ENCODE assay signal across 27 mouse cellular contexts in the genomic region with DNA sequence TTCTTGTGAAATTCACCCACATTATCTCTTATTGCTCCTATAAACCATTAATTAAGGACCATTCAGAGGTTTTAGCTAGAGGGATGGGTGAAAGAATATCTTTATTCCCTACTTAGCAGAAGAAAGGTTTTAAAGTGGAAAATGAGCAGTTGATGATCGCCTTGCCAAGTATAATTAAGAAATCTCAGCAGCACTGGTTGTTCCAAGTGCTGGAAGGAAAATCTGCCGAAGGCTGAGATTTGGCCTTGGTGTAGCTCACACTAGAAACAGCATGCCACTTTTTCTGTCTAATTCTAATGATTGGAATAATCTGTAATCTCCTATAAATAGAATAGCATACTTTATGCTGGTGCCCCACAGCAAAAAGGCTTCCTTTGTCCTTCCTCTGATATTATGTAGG.
DNase-seq lines count a peak whose midpoint lies in the region; ATAC-seq and TF ChIP-seq lines count a peak whose summit lies in the region.
"Had no signal": no experiment of that assay in that cellular context is flagged by ENCODE, and none has a peak within 500 bp of the region (broad histone marks: within the 10 kb centered on the region; RNA-seq: fewer than 3 reads in every experiment).

No protein-coding gene starts in this region.

- no peaks in the 10 kb centered on the region for H3K36me3 ChIP-seq in kidney, adult 2 months (ENCODE audit: control insufficient read depth, insufficient read depth, low read length)
- H3K36me3 ChIP-seq: embryonic facial prominence, embryonic 10.5 days; embryonic facial prominence, embryonic 13.5 days; heart, embryonic 10.5 days; heart, embryonic 13.5 days; hindbrain, embryonic 12.5 days; hindbrain, embryonic 15.5 days had no signal

- DNase-seq in frontal cortex, adult 2 months (ENCODE audit: extremely low spot score in 1 of 2, low spot score in 1 of 2): no peak
- peak; percentile 6 to 35 for DNase-seq in layer of hippocampus, postnatal 14 days (ENCODE audit: low spot score in 2 of 2)
- DNase-seq in layer of hippocampus, postnatal 25 days (ENCODE audit: extremely low spot score in 1 of 2, low spot score in 1 of 2): no peak
- DNase-seq in brain, adult 2 months (ENCODE audit: low read depth, low spot score): peak; percentile 45
- DNase-seq in brain, embryonic 18.5 days (ENCODE audit: low read depth, low spot score): peak; percentile 22
- no peak for DNase-seq in kidney, adult 18-20 months
- DNase-seq in kidney, adult 2 months: no peak
- DNase-seq: adrenal gland, adult 8-10 months; adrenal gland, postnatal 25 days; cerebellum, adult 11-12 months; cerebellum, adult 8-10 months; cerebellum, postnatal 36 days; embryo, embryonic 11 days; gastrocnemius, postnatal 25 days; heart, adult 2 months; heart, postnatal 14 days; heart, postnatal 4 days had no signal

- 86% methylated on average over 2 of the region's 2 CpGs for WGBS in kidney, adult 2 months

- no peak overlapping the region for H3K27ac ChIP-seq in kidney, adult 2 months (ENCODE audit: insufficient read depth, low read depth, low read length)
- H3K27ac ChIP-seq: embryonic facial prominence, embryonic 10.5 days; embryonic facial prominence, embryonic 13.5 days; forebrain, embryonic 13.5 days; heart, adult 2 months; heart, embryonic 10.5 days; heart, embryonic 13.5 days; hindbrain, embryonic 12.5 days; hindbrain, embryonic 15.5 days had no signal

- no peak for TF ChIP-seq CTCF in kidney, adult 2 months (conservative IDR thresholded peaks at IDR 0.05; ENCODE audit: insufficient read depth, insufficient read length, low read depth, low read length)

- no peak overlapping the region for H3K4me3 ChIP-seq in kidney, adult 2 months (ENCODE audit: insufficient read depth, low read depth, low read length)
- H3K4me3 ChIP-seq: embryonic facial prominence, embryonic 10.5 days; embryonic facial prominence, embryonic 13.5 days; erythroblast, embryonic 14.5 days; forebrain, embryonic 13.5 days; heart, adult 2 months; heart, embryonic 10.5 days; heart, embryonic 13.5 days; hindbrain, embryonic 12.5 days; hindbrain, embryonic 15.5 days had no signal

- no peak for TF ChIP-seq POLR2A in kidney, adult 2 months (IDR thresholded peaks at IDR 0.05; ENCODE audit: low read depth, low read length)

- no peaks in the 10 kb centered on the region for H3K27me3 ChIP-seq in kidney, adult 2 months (replicated peaks; ENCODE audit: control insufficient read depth, insufficient read depth, low read length)
- H3K27me3 ChIP-seq: embryonic facial prominence, embryonic 13.5 days; forebrain, embryonic 13.5 days; heart, embryonic 13.5 days; hindbrain, embryonic 12.5 days; hindbrain, embryonic 15.5 days had no signal

- H3K4me1 ChIP-seq in kidney, adult 2 months (ENCODE audit: control insufficient read depth, insufficient read depth, low read length): no peaks in the 10 kb centered on the region
- H3K4me1 ChIP-seq: embryonic facial prominence, embryonic 10.5 days; embryonic facial prominence, embryonic 13.5 days; heart, embryonic 10.5 days; hindbrain, embryonic 12.5 days; hindbrain, embryonic 15.5 days had no signal

- ATAC-seq in frontal cortex, adult (ENCODE audit: low TSS enrichment): peak; percentile 65; the same call in 1 of the 2 replicates
- ATAC-seq: CD4-positive, CD25-positive, alpha-beta regulatory T cell, adult 4 months; forebrain, embryonic 13.5 days had no signal

Comparison
In these comparisons a context has a peak if more than half of its experiments do, and no peak if none do; other contexts are left out.
1. DNase-seq: peak in layer of hippocampus, postnatal 14 days (2 of 2), brain, adult 2 months (single experiment) and brain, embryonic 18.5 days (single experiment); none in frontal cortex, adult 2 months (0 of 2), layer of hippocampus, postnatal 25 days (0 of 2), kidney, adult 18-20 months (single experiment) and kidney, adult 2 months (single experiment).